Mouse (Mus musculus): ENCODE data around the gene Sema3e.

DNA sequence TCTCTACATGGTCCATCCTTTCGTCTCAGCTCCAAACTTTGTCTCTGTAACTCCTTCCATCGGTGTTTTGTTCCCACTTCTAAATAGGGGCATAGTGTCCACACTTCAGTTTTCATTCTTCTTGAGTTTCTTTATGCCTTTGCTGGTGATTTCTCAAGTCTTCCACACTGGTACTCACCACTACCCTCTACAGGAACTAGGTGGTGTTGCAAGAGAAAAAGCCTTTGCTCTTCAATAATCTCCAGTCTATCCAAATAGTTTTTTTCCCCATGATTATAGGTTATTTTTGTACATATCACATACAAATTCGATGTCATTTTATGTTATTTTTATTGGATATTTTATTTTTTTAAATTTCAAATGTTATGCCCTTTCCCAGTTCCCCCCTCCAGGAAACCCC is 142.7 kb downstream of the Sema3e start:
- no peak for TF ChIP-seq MAFK (IDR thresholded peaks at IDR 0.05; ENCODE audit: insufficient read depth, low read depth, low read length)
- no peak for TF ChIP-seq ZC3H11A (IDR thresholded peaks at IDR 0.05; ENCODE audit: borderline replicate concordance, low read depth, low read length)
